Mouse (Mus musculus) neutrophil, adult 5-6 weeks (primary cell): ENCODE results near the gene Pum1. TPM values are rescaled to one million over a fixed set of nuclear protein-coding genes. Genes with fewer than 3 reads are reported as not detected.

Experiments used
- ATAC-seq: fragments of 151-379, 151-347 bp; 2 replicates; pipeline ENCODE4 v1.8.0; 2017; ENCODE audit warnings: mild to moderate bottlenecking, moderate TSS enrichment; ENCODE audit not compliant: insufficient number of reproducible peaks, poor library complexity, low FRiP score, severe bottlenecking; ENCODE audit errors: extremely low read depth
- total RNA-seq: library from RNA; stranded (forward); fragments of 200-1000 nt; gene quantifications from 2 replicates; pipeline ENCODE4 v1.2.3, GENCODE M21; 2017

Pum1 gene
- total RNA-seq, 1 experiment from 2014 or later = 70.6 TPM

DNA sequence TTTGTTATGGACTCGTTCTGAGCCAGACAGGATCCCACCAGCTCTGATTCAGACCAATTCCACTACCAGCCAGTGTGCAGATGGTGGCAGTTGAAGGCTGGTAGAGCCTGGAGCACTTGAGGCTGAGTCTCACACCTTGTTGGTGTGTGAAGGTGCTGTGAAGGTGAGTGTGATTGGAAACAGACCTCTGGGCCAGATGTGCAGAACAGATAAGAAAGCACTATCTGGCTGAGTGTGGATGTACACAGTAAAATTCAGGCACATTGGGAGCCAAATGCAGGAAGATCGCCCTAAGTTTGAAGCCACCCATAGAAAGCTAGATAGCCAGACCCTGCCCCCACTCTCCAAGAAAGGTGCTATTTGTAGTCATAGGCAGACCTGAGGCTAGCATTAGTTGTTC, 103.3 kb downstream of the Pum1 start:
- no peak for ATAC-seq

DNA sequence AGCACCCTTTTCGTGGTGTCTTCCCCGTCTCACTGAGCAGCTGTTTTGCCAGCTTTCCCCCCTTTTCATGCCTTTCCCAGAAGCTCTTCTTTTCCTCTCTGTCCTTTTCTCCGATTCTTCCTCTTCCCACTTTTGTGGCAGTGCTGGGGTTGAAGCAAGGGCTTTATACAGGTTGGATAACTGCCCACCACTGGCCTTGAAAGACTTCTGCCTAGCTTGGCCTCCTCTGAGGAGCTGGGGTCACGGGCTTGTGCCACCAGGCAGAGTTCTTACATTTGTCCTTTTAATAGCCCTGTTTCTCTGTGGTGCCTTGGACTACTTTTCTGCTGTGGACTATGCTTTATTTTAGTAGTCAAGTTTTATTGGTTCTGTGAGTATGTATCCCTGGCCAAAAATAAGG, 103.8 kb downstream of the Pum1 start:
- ATAC-seq = no peak

DNA sequence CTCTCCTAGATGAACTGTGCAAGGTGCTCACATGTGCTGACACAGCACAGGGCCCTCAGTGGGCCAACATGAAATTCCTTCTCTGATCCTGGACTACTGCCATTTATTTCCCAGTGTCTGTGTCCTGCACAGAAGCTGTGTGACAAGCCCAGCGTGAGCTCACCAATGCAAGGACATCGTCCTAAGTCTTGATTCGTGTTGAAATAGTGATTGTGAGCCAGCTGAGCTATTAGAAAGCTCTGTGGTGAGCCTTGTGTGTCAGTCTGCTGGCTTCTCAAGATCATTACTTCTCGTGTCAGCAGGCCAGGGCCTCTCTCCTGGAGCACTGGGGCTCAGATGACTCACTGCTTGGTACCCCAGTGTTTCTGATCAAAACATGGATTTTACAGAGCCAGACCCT, 110.8 kb downstream of the Pum1 start:
- no peak for ATAC-seq

DNA sequence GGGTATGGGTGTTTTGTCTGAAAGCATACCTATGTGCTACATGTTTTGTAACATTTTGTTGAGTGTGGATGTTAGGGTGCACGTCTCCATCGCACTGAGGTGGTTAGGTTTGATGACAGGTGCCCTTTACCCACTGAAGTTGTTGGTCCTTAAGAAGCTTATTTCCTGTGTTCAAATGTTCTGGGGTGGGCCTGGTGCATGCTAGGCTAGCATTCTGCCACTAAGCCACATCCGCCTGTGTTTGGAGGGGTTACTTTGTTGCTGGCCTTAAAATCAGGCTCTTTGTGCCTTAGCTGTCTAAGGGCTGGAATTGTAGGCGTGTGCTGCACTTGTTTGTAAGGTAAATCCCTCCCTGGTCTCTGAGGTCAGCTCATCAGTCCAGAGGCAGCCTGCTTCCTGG, 111.7 kb downstream of the Pum1 start:
- ATAC-seq = peak; percentile 26; the same call in 1 of the 2 replicates

DNA sequence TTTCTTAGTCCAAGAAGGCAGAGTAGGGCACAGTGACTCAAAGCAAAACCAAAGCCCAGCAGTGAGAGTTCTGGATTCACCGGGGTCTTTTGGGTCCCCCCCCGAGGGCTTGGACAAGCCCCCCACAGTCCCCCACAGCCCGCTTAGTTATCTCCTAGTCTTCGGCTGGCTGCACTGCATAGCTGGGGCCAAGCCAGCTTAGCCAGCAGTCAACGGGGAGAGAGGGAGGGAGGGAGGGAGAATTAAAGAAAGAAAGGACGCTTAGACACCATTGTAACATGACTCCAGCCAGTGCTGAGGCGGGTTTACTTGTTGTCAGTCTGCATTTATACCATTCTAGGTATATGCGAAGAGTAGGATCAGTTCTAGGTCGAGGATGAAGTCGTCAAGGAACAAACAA, 114.5 kb downstream of the Pum1 start:
- ATAC-seq = no peak

DNA sequence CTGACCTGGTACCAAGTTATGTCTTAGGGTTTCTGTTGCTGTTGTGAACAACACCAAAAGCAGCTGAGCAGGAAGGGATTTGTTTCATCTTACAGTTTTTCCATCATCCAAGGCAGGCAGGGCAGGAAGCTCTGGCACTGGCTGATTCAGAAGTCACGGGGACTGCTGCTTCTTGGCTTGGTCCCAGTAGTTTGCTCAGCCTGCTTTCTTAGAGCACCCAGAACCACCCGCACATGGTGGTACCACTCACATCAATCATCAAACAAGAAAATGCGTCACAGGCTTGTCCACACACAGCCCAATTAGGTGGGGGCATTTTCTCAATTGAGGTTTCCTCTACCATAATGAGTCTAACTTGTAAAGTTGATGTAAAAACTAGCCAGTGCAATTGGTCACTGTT, 115.9 kb downstream of the Pum1 start:
- ATAC-seq = no peak

DNA sequence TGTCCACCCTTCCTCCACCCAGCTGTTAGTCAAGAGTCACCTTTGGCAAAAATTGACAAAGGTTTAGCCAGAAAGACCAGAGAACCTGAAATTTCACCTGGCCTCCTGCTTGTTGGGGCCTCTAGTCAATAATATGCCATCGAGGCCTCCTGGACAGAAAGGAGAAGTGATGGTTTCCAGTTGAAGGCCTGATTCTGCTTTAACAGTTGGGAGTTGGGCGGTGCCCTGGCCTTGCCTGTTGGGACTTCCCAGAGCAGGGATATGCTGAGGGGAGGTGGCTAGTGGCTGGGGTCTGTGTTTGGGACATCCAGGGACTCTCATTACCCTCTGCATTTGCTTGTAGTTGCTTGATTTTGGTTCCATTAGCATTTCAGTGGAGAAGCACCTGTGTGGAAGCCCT, 119.4 kb downstream of the Pum1 start:
- no peak for ATAC-seq

DNA sequence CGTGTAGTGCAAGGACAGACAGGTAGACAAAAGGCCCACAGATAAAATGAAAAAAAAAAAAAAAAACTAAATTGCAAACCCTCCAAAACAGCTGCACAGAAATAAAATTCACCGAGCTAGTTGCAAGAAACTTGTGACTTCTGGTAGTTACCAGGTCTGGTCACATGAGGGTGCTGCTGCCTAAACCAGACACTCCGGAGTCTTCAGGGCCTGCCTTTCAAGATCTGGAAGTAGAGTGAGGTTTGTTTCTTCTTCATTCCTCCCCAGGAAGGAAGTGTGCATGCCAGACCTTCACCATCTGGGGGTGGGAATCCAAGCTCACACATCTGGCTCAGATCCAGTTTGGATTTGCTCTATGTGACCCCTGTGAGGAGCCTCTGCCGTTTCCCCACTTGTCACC, 121.6 kb downstream of the Pum1 start:
- ATAC-seq = 0 out of 2 replicates have a peak, but pooled peaks have one; percentile 27

DNA sequence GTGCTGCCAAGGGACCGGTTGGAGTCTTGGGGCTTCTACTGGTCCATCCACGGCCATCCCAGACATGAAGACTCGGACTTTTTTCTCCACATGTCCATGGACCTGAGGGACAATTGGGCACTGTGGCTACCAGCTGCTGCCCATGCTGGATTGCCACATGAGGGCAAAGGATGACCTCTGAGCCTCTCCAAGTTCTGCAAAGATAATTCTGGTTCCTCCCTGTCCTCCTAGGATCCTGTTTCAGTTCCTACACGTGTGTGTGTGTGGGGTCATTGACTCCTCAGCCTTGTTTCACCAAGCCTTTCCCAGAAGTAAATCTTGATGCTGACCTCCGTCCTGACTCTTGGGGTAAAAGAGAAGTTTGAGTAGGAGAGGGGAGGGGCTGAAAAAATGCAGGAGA, 124.4 kb downstream of the Pum1 start:
- ATAC-seq = no peak

DNA sequence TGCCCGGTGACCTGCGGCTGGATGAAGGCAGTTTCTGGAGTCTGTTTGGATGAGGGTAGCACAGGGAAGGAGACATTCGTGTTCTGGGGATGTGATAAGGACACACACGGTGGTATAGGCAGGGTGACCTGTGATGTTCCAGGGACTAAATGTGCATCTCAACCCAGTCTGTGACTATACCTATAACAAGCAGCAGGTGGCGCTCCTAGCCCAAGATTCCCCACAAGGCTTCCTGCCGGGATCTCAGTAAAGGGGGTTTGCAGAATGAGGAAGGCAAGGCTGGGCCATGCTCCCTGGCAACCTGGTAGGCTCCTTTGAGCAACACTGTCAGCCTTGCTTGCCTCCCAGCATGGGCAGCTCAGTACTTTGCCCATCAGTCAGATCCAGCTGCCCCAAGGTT, 127.1 kb downstream of the Pum1 start:
- ATAC-seq = peak; percentile 53; the same call in 1 of the 2 replicates

DNA sequence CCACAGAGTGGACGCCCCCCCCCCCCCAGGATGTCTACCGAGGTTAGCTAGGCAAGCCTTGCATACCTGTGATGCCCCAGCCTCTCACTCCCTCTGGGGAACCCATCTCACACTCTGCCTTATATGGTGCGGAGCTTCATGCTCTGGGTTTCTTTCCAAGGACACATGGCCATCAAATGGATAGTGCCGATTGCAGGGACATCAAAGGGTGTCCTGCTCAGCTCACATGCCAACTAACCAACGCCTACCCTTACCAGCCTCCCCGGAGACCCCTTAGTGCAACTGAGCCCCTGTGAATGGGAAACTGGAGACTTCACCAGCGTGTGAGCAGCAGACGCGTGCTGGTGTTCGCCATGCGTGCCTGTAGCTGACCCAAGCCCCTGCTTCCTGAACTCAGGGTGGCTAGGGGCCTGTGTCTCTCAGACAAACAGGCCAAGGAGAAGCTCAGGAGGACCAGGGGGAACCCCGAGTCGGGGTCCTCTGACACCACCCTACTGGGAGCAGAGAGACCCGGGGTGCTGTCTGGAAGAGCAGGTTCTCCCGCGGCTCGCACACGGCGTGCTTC, 128.8 kb downstream of the Pum1 start:
- ATAC-seq = no peak

DNA sequence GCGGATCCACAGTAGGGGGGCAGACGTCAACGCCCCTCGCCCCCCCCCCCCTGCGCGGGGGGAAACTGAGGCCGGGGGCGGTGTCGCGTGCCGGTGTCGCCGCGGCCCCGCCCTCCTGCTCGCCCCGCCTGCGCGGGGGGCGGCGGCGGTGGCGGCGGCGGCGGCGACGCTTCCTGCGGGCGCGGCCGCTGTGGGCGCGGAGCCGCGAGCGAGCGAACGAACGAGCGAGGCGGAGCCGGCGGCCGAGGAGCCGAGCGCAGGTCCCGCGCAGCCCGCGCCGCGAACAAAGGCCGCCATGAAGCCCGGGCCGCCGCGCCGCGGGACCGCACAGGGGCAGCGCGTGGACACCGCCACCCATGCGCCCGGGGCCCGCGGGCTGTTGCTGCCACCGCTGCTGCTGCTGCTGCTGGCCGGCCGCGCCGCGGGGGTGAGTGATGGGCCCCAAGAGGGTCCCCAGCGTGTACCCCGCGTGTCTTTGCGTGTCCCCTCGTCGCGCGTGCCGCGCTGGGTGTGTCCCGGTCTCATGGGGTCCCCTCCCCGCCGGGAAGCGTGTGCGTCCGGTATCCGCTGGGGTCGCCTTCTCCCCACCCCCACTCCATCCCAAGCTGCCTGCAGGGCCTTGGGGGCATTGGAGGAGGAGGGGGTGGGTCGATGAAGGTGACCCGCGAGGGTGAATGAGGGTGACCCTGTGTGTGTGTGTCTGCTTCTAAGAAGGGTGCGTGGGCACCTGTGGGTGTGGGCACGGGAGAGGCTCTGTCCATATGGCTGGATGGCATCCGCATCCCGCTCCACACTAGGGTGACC, 129.5 kb downstream of the Pum1 start, which contains the start of gene Sdc3:
TSS of gene Sdc3 (plus strand) at position 162 of the 804 bp plus-strand sequence.
- no peak for ATAC-seq

DNA sequence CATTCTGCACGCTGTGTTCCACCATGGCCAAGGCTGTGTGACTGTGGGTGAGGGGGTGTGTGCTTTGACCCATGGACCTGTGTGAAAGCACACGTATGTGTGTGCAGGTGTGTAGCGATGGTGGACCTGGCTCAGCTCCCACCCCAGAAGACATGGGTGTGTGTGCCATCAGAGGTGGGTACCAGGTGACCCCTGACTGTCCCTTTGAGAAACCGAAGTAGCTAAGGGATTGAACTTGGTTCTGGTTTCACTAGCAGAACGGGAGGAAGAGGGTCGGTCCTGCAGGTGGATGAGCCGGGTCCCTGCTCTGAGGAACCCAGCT, 130.0 kb downstream of the Pum1 start:
- ATAC-seq = no peak

DNA sequence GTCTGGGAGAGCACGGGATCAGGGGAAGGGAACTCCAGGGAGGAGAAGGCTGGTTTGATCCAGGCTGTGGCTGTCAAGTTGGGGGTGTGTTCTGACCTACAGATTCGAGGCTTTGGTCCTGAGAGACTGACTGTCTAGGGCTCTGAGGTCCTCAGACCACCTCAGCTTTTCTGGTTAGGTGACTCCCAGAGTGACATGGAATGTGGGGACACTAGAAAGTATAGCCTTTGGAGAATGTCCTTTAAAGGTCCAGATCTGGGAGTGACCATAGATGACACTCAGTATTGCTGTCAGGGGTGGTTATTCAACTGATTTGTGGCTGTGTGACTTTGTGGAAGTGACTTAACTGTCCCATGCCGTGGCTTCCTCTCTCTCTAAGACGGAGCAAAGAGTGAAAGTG, 131.7 kb downstream of the Pum1 start:
- no peak for ATAC-seq

DNA sequence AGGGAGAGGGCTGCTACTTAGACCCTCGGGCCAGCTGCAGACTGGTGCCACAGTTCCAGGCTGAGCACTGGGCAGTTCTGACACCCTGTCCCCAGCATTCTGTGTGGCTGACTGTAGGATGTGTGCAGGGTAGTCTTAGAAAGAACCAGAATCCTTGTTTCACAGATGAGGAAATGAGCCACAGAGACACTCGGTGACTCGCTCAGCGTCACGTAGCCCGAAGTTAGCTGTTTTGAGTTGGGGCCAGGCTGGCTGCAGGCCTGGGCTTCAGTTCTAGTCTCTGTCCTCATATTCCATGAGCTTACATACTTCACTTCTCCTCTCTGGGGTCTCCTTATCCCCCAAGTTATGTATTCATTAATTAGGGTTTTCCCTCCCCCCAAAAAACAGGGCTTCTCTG, 132.8 kb downstream of the Pum1 start:
- ATAC-seq = no peak

DNA sequence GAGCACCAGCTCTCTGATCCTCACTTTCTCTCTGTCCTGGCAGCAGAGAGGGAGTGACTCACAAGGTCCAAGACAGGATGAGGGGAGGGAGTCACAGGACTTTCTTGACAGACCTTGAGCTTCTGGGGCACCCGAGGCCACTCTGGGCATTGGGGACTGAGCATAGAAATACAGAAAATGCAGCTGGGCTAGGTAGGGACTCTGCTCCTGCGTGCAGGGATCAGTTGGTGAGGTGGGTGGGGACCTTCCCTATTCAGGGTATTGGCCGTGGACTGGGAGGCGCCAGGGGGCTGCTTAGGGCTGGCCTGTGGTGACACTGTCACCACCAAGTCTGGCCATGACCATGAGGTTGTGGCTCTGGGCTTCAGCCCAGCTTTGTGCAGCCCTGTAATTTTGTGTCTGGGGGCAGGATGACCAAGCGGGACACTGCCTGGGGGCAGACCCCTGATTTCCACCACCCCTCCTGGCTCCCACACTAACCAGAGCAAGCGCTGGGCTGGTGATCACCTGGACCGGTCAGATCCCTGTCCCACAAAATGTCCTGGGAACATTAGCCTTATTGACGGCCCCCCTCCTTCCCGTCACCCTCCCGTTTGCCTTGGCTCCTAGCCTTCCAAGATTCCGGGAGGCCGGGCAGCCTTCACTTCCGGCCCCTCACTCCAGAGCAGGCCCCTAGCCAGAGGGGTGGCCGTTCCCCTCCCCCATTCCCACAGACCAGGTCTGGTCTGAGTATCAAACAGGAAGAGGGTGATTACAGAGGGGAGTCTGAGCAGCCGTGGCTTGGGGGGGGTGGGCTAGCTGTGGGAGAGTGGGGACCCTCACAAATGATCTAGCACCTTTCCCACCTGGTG, 134.3 kb downstream of the Pum1 start:
- no peak for ATAC-seq

DNA sequence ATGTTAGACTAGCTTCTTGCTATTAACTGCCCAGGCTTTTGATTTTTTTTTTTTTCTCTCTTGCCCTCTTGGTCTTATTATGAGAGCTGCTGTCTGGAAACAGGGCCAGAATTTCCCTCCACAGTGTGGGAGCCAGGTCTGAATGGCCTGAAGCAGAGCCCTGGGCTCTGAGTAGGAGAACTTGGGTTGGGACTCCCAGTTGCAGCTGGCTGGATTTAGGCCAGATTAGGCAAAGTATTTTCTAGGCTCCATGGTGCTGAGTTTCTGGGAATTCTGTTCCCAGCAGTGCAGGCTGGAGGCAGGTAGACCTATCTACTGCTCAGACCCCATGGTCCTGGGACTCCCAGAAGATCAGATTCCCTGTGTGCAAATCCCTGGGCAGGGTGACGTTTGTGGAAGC, 135.3 kb downstream of the Pum1 start:
- ATAC-seq = no peak

DNA sequence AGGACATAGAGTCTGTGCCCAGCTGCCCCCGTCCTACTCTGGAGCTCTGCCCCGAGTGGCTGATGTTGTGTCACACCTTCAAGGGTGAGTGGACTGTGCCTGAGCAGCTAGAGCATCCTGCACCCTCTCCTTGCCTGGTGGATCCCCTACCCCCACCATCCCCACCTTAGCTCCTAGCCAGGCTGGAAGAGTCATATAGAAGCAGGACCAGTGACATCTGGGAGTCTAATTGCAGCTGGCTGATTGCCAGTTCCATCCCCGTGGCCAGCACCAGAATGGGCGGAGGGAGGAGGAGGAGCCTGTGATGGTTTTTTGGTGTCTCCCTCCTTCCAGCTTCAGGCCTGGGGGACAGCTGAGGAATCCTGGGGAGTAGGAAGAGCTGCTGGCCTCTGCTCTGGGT, 136.0 kb downstream of the Pum1 start:
- no peak for ATAC-seq

DNA sequence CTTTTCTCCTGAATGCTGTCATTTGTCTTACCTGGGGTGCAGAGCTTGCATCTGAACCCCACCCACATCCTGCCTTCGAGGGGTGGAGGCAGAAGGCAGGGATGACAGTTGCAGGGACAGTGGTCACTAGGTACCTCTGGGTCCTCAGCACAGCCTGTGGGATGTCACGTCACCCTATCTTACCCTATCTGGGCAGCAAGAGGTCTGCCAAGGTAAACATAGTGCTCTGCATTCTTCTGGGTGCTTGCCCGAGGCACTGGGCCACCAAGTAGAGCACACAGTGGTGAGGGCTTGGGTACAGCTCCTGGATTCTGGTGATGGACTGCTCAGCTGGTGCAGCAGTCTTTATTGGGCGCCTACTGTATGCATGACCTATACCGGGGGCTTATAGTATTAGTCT, 136.5 kb downstream of the Pum1 start:
- no peak for ATAC-seq

DNA sequence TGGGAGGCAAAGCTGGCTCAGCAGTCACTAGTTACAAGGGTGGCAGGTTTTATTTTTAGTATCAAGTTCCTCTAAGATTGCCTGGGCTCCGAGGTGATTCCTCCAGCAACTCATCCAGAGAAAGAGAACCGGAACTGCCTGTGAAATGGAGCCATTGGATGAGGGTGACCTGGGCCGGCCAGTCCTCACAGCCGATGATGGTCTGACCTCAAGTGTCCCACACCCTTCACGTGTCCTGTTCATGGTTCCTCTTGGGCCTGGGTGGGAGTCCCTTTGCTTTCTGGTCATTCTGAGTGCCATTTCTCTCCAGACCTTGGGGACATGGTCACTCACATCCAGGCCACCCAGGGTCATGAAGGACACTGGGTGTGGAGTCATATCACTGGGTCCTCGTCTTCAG, 137.0 kb downstream of the Pum1 start:
- ATAC-seq = no peak
